Mouse (Mus musculus): ENCODE results near the gene Mov10. TPM values are rescaled to one million over a fixed set of nuclear protein-coding genes. Genes with fewer than 3 reads are reported as not detected.
"Not testable (repeated sequence)": the region's sequence is repeated elsewhere in the genome, so short reads cannot be mapped to it uniquely, and the experiment has no call there.

Mov10 gene
- polyA plus RNA-seq, 1 experiment from 2014 or later, result 43.4 TPM

- ATAC-seq (ENCODE audit: insufficient number of reproducible peaks, low FRiP score); H3K36me3 ChIP-seq; H3K9ac ChIP-seq; H3K27me3 ChIP-seq (replicated peaks); H3K4me3 ChIP-seq; H3K27ac ChIP-seq (ENCODE audit: poor library complexity, severe bottlenecking); H3K9me3 ChIP-seq (replicated peaks): not testable (repeated sequence)
- peaks cover 12% of the 10 kb centered on the region; the same call in 1 of the 2 replicates for H3K4me1 ChIP-seq (replicated peaks)
- H3K4me2 ChIP-seq, result peak overlapping the region; percentile 30; the same call in 1 of the 2 replicates
- WGBS, result 27% methylated on average over 20 of the region's 20 CpGs
Observed at GRCm38 (mm10) chr3:104762103-104762863, 56.1 kb downstream of the Mov10 start.

- peak overlapping the region; percentile 78 for H3K4me2 ChIP-seq
Observed at GRCm38 (mm10) chr3:104758869-104759268, 59.5 kb downstream of the Mov10 start.

GRCm38 (mm10) chr3:104758406-104758805 is 60.0 kb downstream of the Mov10 start:
- Histone ChIP-seq H3K9ac (peak overlapping the region; percentile 67), H3K9me3 (replicated peaks) (0 out of 2 replicates have a peak, but pooled peaks cover 2% of the 10 kb centered on the region), H3K4me1 (replicated peaks) (peaks cover 15% of the 10 kb centered on the region; the same call in 1 of the 2 replicates), H3K4me3 (peak overlapping the region; percentile 47), H3K27me3 (replicated peaks) (0 out of 2 replicates have a peak, but pooled peaks cover 6% of the 10 kb centered on the region), H3K27ac (ENCODE audit: poor library complexity, severe bottlenecking) (no peak overlapping the region), H3K4me2 (peak overlapping the region; percentile 78), H3K36me3 (no peaks in the 10 kb centered on the region)
- WGBS, result 1% methylated on average over 27 of the region's 27 CpGs
- peak; percentile 69; the same call in 1 of the 2 replicates for ATAC-seq (ENCODE audit: insufficient number of reproducible peaks, low FRiP score)

More at GRCm38 (mm10) chr3:104758869-104759268, 59.5 kb downstream of the Mov10 start:
- H3K4me1 ChIP-seq (replicated peaks), result peaks cover 15% of the 10 kb centered on the region; the same call in 1 of the 2 replicates
- peak overlapping the region; percentile 47 for H3K4me3 ChIP-seq
- H3K27me3 ChIP-seq (replicated peaks), result 0 out of 2 replicates have a peak, but pooled peaks cover 6% of the 10 kb centered on the region
- ATAC-seq (ENCODE audit: insufficient number of reproducible peaks, low FRiP score), result no peak
- H3K27ac ChIP-seq (ENCODE audit: poor library complexity, severe bottlenecking), result no peak overlapping the region
- 27% methylated on average over 5 of the region's 5 CpGs for WGBS
- no peaks in the 10 kb centered on the region for H3K36me3 ChIP-seq
- 0 out of 2 replicates have a peak, but pooled peaks cover 2% of the 10 kb centered on the region for H3K9me3 ChIP-seq (replicated peaks)
- peak overlapping the region; percentile 67 for H3K9ac ChIP-seq

- H3K4me3 ChIP-seq, result peak overlapping the region; percentile 36
- H3K27ac ChIP-seq (ENCODE audit: poor library complexity, severe bottlenecking); ATAC-seq (ENCODE audit: insufficient number of reproducible peaks, low FRiP score); H3K36me3 ChIP-seq; H3K27me3 ChIP-seq (replicated peaks); H3K9me3 ChIP-seq (replicated peaks): not testable (repeated sequence)
- H3K9ac ChIP-seq, result peak overlapping the region; percentile 30; the same call in 1 of the 2 replicates
- H3K4me2 ChIP-seq, result peak overlapping the region; percentile 60
- 12% methylated on average over 22 of the region's 25 CpGs for WGBS
- H3K4me1 ChIP-seq (replicated peaks), result peaks cover 14% of the 10 kb centered on the region; the same call in 1 of the 2 replicates
Observed at GRCm38 (mm10) chr3:104752845-104753244, 65.5 kb downstream of the Mov10 start.

Other genes starting within 250 kb of the Mov10 start
- gene Slc16a1, start 179.9 kb downstream of the Mov10 start, polyA plus RNA-seq (2016; fragmentation: Nextera tagmentation; extraction: Ambion mirVana), result 89.3 and 89.4 TPM in 2 replicates
- gene Ppm1j, start 37.5 kb downstream of the Mov10 start, polyA plus RNA-seq (2016; fragmentation: Nextera tagmentation; extraction: Ambion mirVana), result 39.2 and 39.3 TPM in 2 replicates
- 1.3 and 1.6 TPM in 2 replicates for gene Fam19a3, start 36.7 kb downstream of the Mov10 start, polyA plus RNA-seq (2016; fragmentation: Nextera tagmentation; extraction: Ambion mirVana)
- gene Rhoc, start 30.2 kb downstream of the Mov10 start, polyA plus RNA-seq (2016; fragmentation: Nextera tagmentation; extraction: Ambion mirVana), result 260 and 269 TPM in 2 replicates
- gene St7l, start 45.4 kb upstream of the Mov10 start, polyA plus RNA-seq (2016; fragmentation: Nextera tagmentation; extraction: Ambion mirVana), result 26.0 and 30.9 TPM in 2 replicates
- gene Capza1, start 45.9 kb upstream of the Mov10 start, polyA plus RNA-seq (2016; fragmentation: Nextera tagmentation; extraction: Ambion mirVana), result 187 and 188 TPM in 2 replicates
- gene Wnt2b, start 143.4 kb upstream of the Mov10 start, polyA plus RNA-seq (2016; fragmentation: Nextera tagmentation; extraction: Ambion mirVana), result 1.3 and 1.4 TPM in 2 replicates
- 40.1 and 43.3 TPM in 2 replicates for gene Cttnbp2nl, start 234.6 kb upstream of the Mov10 start, polyA plus RNA-seq (2016; fragmentation: Nextera tagmentation; extraction: Ambion mirVana)
- gene 4930564D02Rik, start 248.3 kb upstream of the Mov10 start, polyA plus RNA-seq (2016; fragmentation: Nextera tagmentation; extraction: Ambion mirVana), result not detected in 2 replicates

Measured in heart, embryonic 12.5 days (tissue).